Mouse (Mus musculus) kidney, adult 2 months (tissue): ENCODE measurements around the gene Lmo4.

Experiments
- CTCF ChIP-seq: fragments of 200-500 bp; conservative IDR thresholded peaks from 2 replicates; pipeline ENCODE4 v1.5.1; 2011; ENCODE audit warnings: low read depth, mild to moderate bottlenecking, control low read depth, low read length, moderate library complexity, mixed read lengths; ENCODE audit not compliant: insufficient read depth, insufficient read length
- POLR2A ChIP-seq: fragments of 200-500 bp; IDR thresholded peaks from one replicate; pipeline ENCODE4 v1.6.1; 2011; ENCODE audit warnings: low read depth, low read length, control low read depth

DNA sequence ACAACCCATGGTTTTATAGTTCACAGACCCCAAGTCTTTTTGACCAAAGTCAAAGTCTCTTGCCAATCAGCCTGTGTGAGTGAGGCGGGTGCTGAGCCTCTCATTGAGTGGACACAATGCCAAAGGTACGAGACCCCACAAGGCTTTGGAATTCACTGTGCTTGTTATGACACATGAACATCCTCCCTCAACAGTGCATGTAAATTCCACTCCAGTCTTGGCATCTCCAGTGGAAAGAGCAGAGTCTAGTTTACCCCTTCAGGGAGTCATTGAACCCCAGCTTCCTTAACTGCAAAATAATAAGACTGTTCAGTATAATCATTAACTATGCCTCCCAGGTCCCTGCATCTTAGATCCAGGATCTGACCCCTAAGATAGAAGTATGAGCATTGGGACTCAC lies 41.3 kb downstream of the Lmo4 start:
- no peak for TF ChIP-seq POLR2A
- TF ChIP-seq CTCF = no peak
